In the genomic region with DNA sequence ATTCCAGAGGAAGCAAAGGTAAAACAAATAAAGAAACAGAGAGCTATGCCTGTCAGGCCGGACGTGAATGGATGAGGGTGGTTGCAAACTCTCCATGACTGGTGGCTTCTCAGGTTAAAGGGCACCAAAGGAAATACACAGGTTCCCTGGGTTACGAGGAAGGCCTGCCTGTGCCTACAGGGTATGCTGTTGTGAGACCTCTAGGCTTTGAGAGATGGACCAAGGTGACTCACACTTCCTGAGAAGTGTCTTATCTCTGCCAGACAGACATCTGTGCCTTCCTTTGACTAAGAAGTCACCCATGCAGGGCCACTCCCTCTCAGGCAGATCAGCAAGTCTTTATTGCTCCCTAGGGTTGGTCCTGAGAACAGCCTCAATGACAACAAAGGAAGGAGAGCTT, we compare ENCODE assay signal across 11 mouse cellular contexts. TPM values are rescaled to one million over a fixed set of nuclear protein-coding genes. Genes with fewer than 3 reads are reported as not detected.
DNase-seq lines count a peak whose midpoint lies in the region; ATAC-seq and TF ChIP-seq lines count a peak whose summit lies in the region.
"Had no signal": no experiment of that assay in that cellular context is flagged by ENCODE, and none has a peak within 500 bp of the region (broad histone marks: within the 10 kb centered on the region; RNA-seq: fewer than 3 reads in every experiment).

No protein-coding gene starts in this region.

- TF ChIP-seq POLR2A in thymus, adult 2 months (IDR thresholded peaks at IDR 0.05; ENCODE audit: control insufficient read depth, extremely low read depth, insufficient read depth, low read length, poor library complexity) = no peak

- no peak for DNase-seq in heart, postnatal 4 days
- DNase-seq in MEL-GATA-1-ER (ENCODE audit: extremely low read depth, low read depth) = peak; percentile 90
- DNase-seq in hindbrain, embryonic 11.5 days (ENCODE audit: low spot score) = no peak
- no peak for DNase-seq in cerebellum, adult 11-12 months
- no peak for DNase-seq in thymus, adult 2 months
- DNase-seq: cerebellum, adult 11 months had no signal

- no peaks in the 10 kb centered on the region for H3K4me1 ChIP-seq in heart, embryonic 11.5 days (ENCODE audit: control insufficient read depth, insufficient read depth, low read length)
- H3K4me1 ChIP-seq in kidney, embryonic 14.5 days (ENCODE audit: control insufficient read depth, insufficient read depth, low read length) = no peaks in the 10 kb centered on the region
- H3K4me1 ChIP-seq in lung, embryonic 16.5 days (replicated peaks; ENCODE audit: control insufficient read depth, insufficient read depth, low read length) = 0 out of 2 replicates have a peak, but pooled peaks cover 6% of the 10 kb centered on the region
- no peaks in the 10 kb centered on the region for H3K4me1 ChIP-seq in hindbrain, embryonic 11.5 days (replicated peaks; ENCODE audit: control insufficient read depth, insufficient read depth, low read length)
- no peaks in the 10 kb centered on the region for H3K4me1 ChIP-seq in thymus, adult 2 months (replicated peaks; ENCODE audit: control insufficient read depth, insufficient read depth, low read length)
- H3K4me1 ChIP-seq: hindbrain, embryonic 13.5 days had no signal

- ATAC-seq in heart, embryonic 11.5 days (replicated peaks; ENCODE audit: insufficient number of reproducible peaks, low FRiP score, low TSS enrichment) = peak; percentile 83
- 0 out of 2 replicates have a peak, but pooled peaks have one; percentile 32 for ATAC-seq in kidney, embryonic 14.5 days (ENCODE audit: low FRiP score, low TSS enrichment)
- peak; percentile 64 for ATAC-seq in lung, embryonic 16.5 days (ENCODE audit: low read depth)
- ATAC-seq in hindbrain, embryonic 11.5 days (ENCODE audit: low FRiP score) = no peak

- H3K9ac ChIP-seq in heart, embryonic 11.5 days (ENCODE audit: low read depth, low read length) = no peak overlapping the region
- H3K9ac ChIP-seq in kidney, embryonic 14.5 days (ENCODE audit: low read depth, low read length) = no peak overlapping the region
- no peak overlapping the region for H3K9ac ChIP-seq in lung, embryonic 16.5 days (ENCODE audit: low read length)
- H3K9ac ChIP-seq in hindbrain, embryonic 11.5 days (ENCODE audit: low read depth, low read length) = no peak overlapping the region
- H3K9ac ChIP-seq: hindbrain, embryonic 13.5 days had no signal

- no peaks in the 10 kb centered on the region for H3K9me3 ChIP-seq in heart, embryonic 11.5 days (replicated peaks; ENCODE audit: control insufficient read depth, low read length)
- no peaks in the 10 kb centered on the region for H3K9me3 ChIP-seq in kidney, embryonic 14.5 days (ENCODE audit: control insufficient read depth, low read length)
- H3K9me3 ChIP-seq in lung, embryonic 16.5 days (ENCODE audit: control insufficient read depth, low read length) = no peaks in the 10 kb centered on the region; the same call in 1 of the 2 replicates
- H3K9me3 ChIP-seq in hindbrain, embryonic 11.5 days (ENCODE audit: control insufficient read depth, low read length) = no peaks in the 10 kb centered on the region
- H3K9me3 ChIP-seq: hindbrain, embryonic 13.5 days had no signal

- WGBS in heart, embryonic 11.5 days (ENCODE audit: insufficient replicate concordance) = 51% methylated on average over 3 of the region's 3 CpGs
- 10% methylated on average over 3 of the region's 3 CpGs for WGBS in kidney, embryonic 14.5 days
- 50% methylated on average over 3 of the region's 3 CpGs for WGBS in lung, embryonic 16.5 days
- WGBS in hindbrain, embryonic 11.5 days = 71% methylated on average over 3 of the region's 3 CpGs
- WGBS in thymus, adult 2 months = 29% methylated on average over 3 of the region's 3 CpGs

- H3K4me3 ChIP-seq in heart, embryonic 11.5 days (ENCODE audit: low read depth, low read length) = no peak overlapping the region
- no peak overlapping the region for H3K4me3 ChIP-seq in kidney, embryonic 14.5 days (ENCODE audit: low read length)
- H3K4me3 ChIP-seq in lung, embryonic 16.5 days (ENCODE audit: low read length) = no peak overlapping the region
- H3K4me3 ChIP-seq in hindbrain, embryonic 11.5 days (ENCODE audit: low read depth, low read length) = no peak overlapping the region
- H3K4me3 ChIP-seq in thymus, adult 2 months (ENCODE audit: control insufficient read depth, insufficient read depth, low read length) = no peak overlapping the region
- H3K4me3 ChIP-seq: erythroblast, embryonic 14.5 days; hindbrain, embryonic 13.5 days had no signal

- H3K36me3 ChIP-seq in heart, embryonic 11.5 days (ENCODE audit: control insufficient read depth, insufficient read depth, low read length) = no peaks in the 10 kb centered on the region
- H3K36me3 ChIP-seq in kidney, embryonic 14.5 days (ENCODE audit: control insufficient read depth, insufficient read depth, low read length) = no peaks in the 10 kb centered on the region
- no peaks in the 10 kb centered on the region for H3K36me3 ChIP-seq in lung, embryonic 16.5 days (ENCODE audit: control insufficient read depth, insufficient read depth, low read length)
- no peaks in the 10 kb centered on the region for H3K36me3 ChIP-seq in hindbrain, embryonic 11.5 days (ENCODE audit: control insufficient read depth, insufficient read depth, low read length)
- H3K36me3 ChIP-seq in thymus, adult 2 months (ENCODE audit: control insufficient read depth, insufficient read depth, low read length) = no peaks in the 10 kb centered on the region
- H3K36me3 ChIP-seq: hindbrain, embryonic 13.5 days had no signal

- H3K27ac ChIP-seq in heart, embryonic 11.5 days (ENCODE audit: low read depth, low read length) = 0 out of 2 replicates have a peak overlapping the region, but pooled peaks have one; percentile 18
- no peak overlapping the region for H3K27ac ChIP-seq in kidney, embryonic 14.5 days (ENCODE audit: low read depth, low read length)
- H3K27ac ChIP-seq in lung, embryonic 16.5 days (ENCODE audit: low read length) = no peak overlapping the region
- no peak overlapping the region for H3K27ac ChIP-seq in hindbrain, embryonic 11.5 days (ENCODE audit: low read depth, low read length)
- H3K27ac ChIP-seq in thymus, adult 2 months (ENCODE audit: control insufficient read depth, insufficient read depth, low read length) = no peak overlapping the region
- H3K27ac ChIP-seq: hindbrain, embryonic 13.5 days had no signal

- no peak overlapping the region for H3K4me2 ChIP-seq in heart, embryonic 11.5 days
- H3K4me2 ChIP-seq in kidney, embryonic 14.5 days (replicated peaks; ENCODE audit: low read depth, low read length) = no peak overlapping the region
- no peak overlapping the region for H3K4me2 ChIP-seq in lung, embryonic 16.5 days (ENCODE audit: low read depth, low read length)
- H3K4me2 ChIP-seq in hindbrain, embryonic 11.5 days (replicated peaks; ENCODE audit: low read depth, low read length) = no peak overlapping the region
- H3K4me2 ChIP-seq: hindbrain, embryonic 13.5 days had no signal

- no peaks in the 10 kb centered on the region for H3K27me3 ChIP-seq in heart, embryonic 11.5 days (ENCODE audit: control insufficient read depth, insufficient read depth, low read length)
- H3K27me3 ChIP-seq in kidney, embryonic 14.5 days (ENCODE audit: control insufficient read depth, insufficient read depth, low read length) = no peaks in the 10 kb centered on the region
- H3K27me3 ChIP-seq in lung, embryonic 16.5 days (ENCODE audit: control insufficient read depth, insufficient read depth, low read depth, low read length) = no peaks in the 10 kb centered on the region
- H3K27me3 ChIP-seq in hindbrain, embryonic 11.5 days (ENCODE audit: control insufficient read depth, insufficient read depth, low read length) = no peaks in the 10 kb centered on the region
- H3K27me3 ChIP-seq in thymus, adult 2 months (ENCODE audit: control insufficient read depth, insufficient read depth, low read length) = no peaks in the 10 kb centered on the region
- H3K27me3 ChIP-seq: hindbrain, embryonic 13.5 days had no signal

- no peak for TF ChIP-seq CTCF in thymus, adult 2 months (IDR thresholded peaks at IDR 0.05; ENCODE audit: borderline replicate concordance, control insufficient read depth, extremely low read depth, insufficient read depth, low read length, poor library complexity)

RNA-seq across cellular contexts. Expression of gene Cdrt4, which starts 21.2 kb away (rescaled TPM):
- polyA plus RNA-seq in heart, embryonic 11.5 days (2014; fragmentation: Nextera tagmentation; extraction: Ambion mirVana) = 0.54 TPM in 1 of 2 replicates, not detected in the other
- under 1 TPM in 1 of 2 experiments, not detected in 1; 0.38 TPM for total RNA-seq in heart, postnatal 4 days (2021)
- polyA plus RNA-seq in kidney, embryonic 14.5 days (2014; fragmentation: Nextera tagmentation; extraction: Ambion mirVana) = 0.29 TPM in 1 of 2 replicates, not detected in the other
- 0.21 and 0.52 TPM in 2 replicates for polyA plus RNA-seq in lung, embryonic 16.5 days (2015; fragmentation: Nextera tagmentation; extraction: Ambion mirVana)
- 0.22 TPM in 1 of 2 replicates, not detected in the other for polyA plus RNA-seq in hindbrain, embryonic 11.5 days (2014; fragmentation: Nextera tagmentation; extraction: Ambion mirVana)
- polyA plus RNA-seq in thymus, adult 2 months (2012; rRNA removed) = 0.27 TPM in 1 of 2 replicates, not detected in the other
- polyA plus RNA-seq: erythroblast, embryonic 14.5 days had no signal

RNA-seq across cellular contexts. Expression of gene Tvp23b, which starts 50.5 kb away (rescaled TPM):
- 47.3 and 49.4 TPM in 2 replicates for polyA plus RNA-seq in heart, embryonic 11.5 days (2014; fragmentation: Nextera tagmentation; extraction: Ambion mirVana)
- 10 to 100 TPM; 18.2 to 22.0 TPM for total RNA-seq in heart, postnatal 4 days (2021)
- polyA plus RNA-seq in kidney, embryonic 14.5 days (2014; fragmentation: Nextera tagmentation; extraction: Ambion mirVana) = 62.1 and 62.9 TPM in 2 replicates
- 79.5 TPM in 2 replicates for polyA plus RNA-seq in lung, embryonic 16.5 days (2015; fragmentation: Nextera tagmentation; extraction: Ambion mirVana)
- 41.7 and 53.0 TPM in 2 replicates for polyA plus RNA-seq in hindbrain, embryonic 11.5 days (2014; fragmentation: Nextera tagmentation; extraction: Ambion mirVana)
- polyA plus RNA-seq in thymus, adult 2 months (2012; rRNA removed) = 8.3 and 13.4 TPM in 2 replicates
- polyA plus RNA-seq: erythroblast, embryonic 14.5 days had no signal
